Mouse (Mus musculus) heart, postnatal 0 days (tissue): Measurements from ENCODE around the gene Tecpr2. TPM values are rescaled to one million over a fixed set of nuclear protein-coding genes. Genes with fewer than 3 reads are reported as not detected.

Experiments used
- ATAC-seq: fragments of 200-750 bp; cut with Nextera tagmentation; 2 replicates; pipeline ENCODE4 v1.8.0; 2017; ENCODE audit warnings: low read depth, moderate number of reproducible peaks, moderate library complexity; ENCODE audit not compliant: insufficient read depth
- DNase-seq: peaks from one replicate; pipeline ENCODE4 v3.0.0-alpha.2; 2016; ENCODE audit warnings: low spot score
- H3K27ac ChIP-seq: fragments of 300-500 bp; sonication (generic); 2 replicates; pipeline ENCODE4 v1.5.1; 2014; ENCODE audit warnings: low read depth, mild to moderate bottlenecking
- H3K27me3 ChIP-seq: fragments of 300-500 bp; sonication (generic); 2 replicates; pipeline ENCODE4 v1.6.1; 2014; ENCODE audit warnings: low read length, mixed read lengths; ENCODE audit not compliant: control insufficient read depth, insufficient read depth
- H3K36me3 ChIP-seq: fragments of 300-500 bp; sonication (generic); replicated peaks from 2 replicates; pipeline ENCODE4 v1.6.1; 2014; ENCODE audit warnings: low read length, mixed read lengths; ENCODE audit not compliant: control insufficient read depth, insufficient read depth
- H3K4me1 ChIP-seq: fragments of 300-500 bp; sonication (generic); 2 replicates; pipeline ENCODE4 v1.6.1; 2014; ENCODE audit warnings: antibody characterized with exemption; ENCODE audit not compliant: control insufficient read depth, insufficient read depth
- H3K4me2 ChIP-seq: fragments of 300-500 bp; sonication (generic); 2 replicates; pipeline ENCODE4 v1.6.1; 2014; ENCODE audit warnings: low read depth, mild to moderate bottlenecking, low read length, moderate library complexity
- H3K4me3 ChIP-seq: fragments of 300-500 bp; sonication (generic); 2 replicates; pipeline ENCODE4 v1.5.1; 2014; ENCODE audit warnings: low read depth, low read length
- H3K9ac ChIP-seq: fragments of 300-500 bp; sonication (generic); replicated peaks from 2 replicates; pipeline ENCODE4 v1.6.1; 2014; ENCODE audit warnings: low read depth, low read length, mixed read lengths
- H3K9me3 ChIP-seq: fragments of 300-500 bp; sonication (generic); replicated peaks from 2 replicates; pipeline ENCODE4 v1.6.1; 2016; ENCODE audit warnings: low read length; ENCODE audit not compliant: control insufficient read depth
- CTCF ChIP-seq: IDR thresholded peaks from 2 replicates; pipeline ENCODE4 v1.5.1; 2016; ENCODE audit warnings: antibody characterized with exemption, control low read depth, low read depth
- EP300 ChIP-seq: IDR thresholded peaks from 2 replicates; pipeline ENCODE4 v1.6.1; 2016; ENCODE audit warnings: antibody characterized with exemption, low read depth
- WGBS: fragments of 180-500 bp; shearing (Covaris S2); extraction: QIAGEN DNeasy Blood & Tissue Kit; methylation state at CpG from one replicate; pipeline ENCODE4 v1.1.7; 2014; 5-methylcytosine and 5-hydroxymethylcytosine counted together
- polyA plus RNA-seq: library from polyadenylated mRNA; unstranded; fragments of >200 nt; fragmentation: Nextera tagmentation; extraction: Ambion mirVana; gene quantifications from 2 replicates; pipeline ENCODE4 v1.2.1, GENCODE M21; 2015
- total RNA-seq: library from RNA; depleted of rRNA; stranded (reverse); fragments of >200 nt; gene quantifications from 2 replicates; pipeline ENCODE4 v1.2.3, GENCODE M21; 2014; ENCODE audit warnings: low replicate concordance

The Tecpr2 gene
- total and polyA plus RNA-seq, 2 experiments from 2014 or later, result 1.4 to 4.7 TPM

- under 1% methylated on average over 42 of the region's 42 CpGs for WGBS
- Histone ChIP-seq H3K4me1 (peaks cover 5% of the 10 kb centered on the region; the same call in 1 of the 2 replicates), H3K9me3 (no peaks in the 10 kb centered on the region), H3K4me2 (peak overlapping the region; percentile 71), H3K36me3 (no peaks in the 10 kb centered on the region), H3K27ac (peak overlapping the region; percentile 84), H3K9ac (peak overlapping the region; percentile 59), H3K27me3 (no peaks in the 10 kb centered on the region), H3K4me3 (peak overlapping the region; percentile 70)
- TF ChIP-seq EP300 (no peak), CTCF (no peak)
- ATAC-seq (peak; percentile 10; the same call in 1 of the 2 replicates), DNase-seq (peak; percentile 44)
These were observed 44.6 kb upstream of the Tecpr2 start for GRCm38 (mm10) chr12:110844227-110845130.

GRCm38 (mm10) chr12:110845131-110845880 lies 43.8 kb upstream of the Tecpr2 start:
- peak overlapping the region; percentile 59 for H3K9ac ChIP-seq
- no peaks in the 10 kb centered on the region for H3K9me3 ChIP-seq
- H3K27ac ChIP-seq, result peak overlapping the region; percentile 84
- DNase-seq (peak; percentile 94), ATAC-seq (peak; percentile 87)
- no peak for TF ChIP-seq CTCF
- 0 out of 2 replicates have a peak, but pooled peaks have one; percentile 64 for TF ChIP-seq EP300
- H3K4me1 ChIP-seq, result peaks cover 5% of the 10 kb centered on the region; the same call in 1 of the 2 replicates
- H3K36me3 ChIP-seq, result no peaks in the 10 kb centered on the region
- H3K27me3 ChIP-seq, result no peaks in the 10 kb centered on the region
- H3K4me2 ChIP-seq, result peak overlapping the region; percentile 71
- under 1% methylated on average over 36 of the region's 36 CpGs for WGBS
- H3K4me3 ChIP-seq, result peak overlapping the region; percentile 70

- H3K36me3 ChIP-seq, result no peaks in the 10 kb centered on the region
- peak overlapping the region; percentile 70 for H3K4me3 ChIP-seq
- ATAC-seq, result no peak
- H3K4me2 ChIP-seq, result peak overlapping the region; percentile 71
- H3K9ac ChIP-seq, result peak overlapping the region; percentile 59; the same call in 1 of the 2 replicates
- peak overlapping the region; percentile 84; the same call in 1 of the 2 replicates for H3K27ac ChIP-seq
- WGBS, result 70% methylated on average over 6 of the region's 6 CpGs
- no peak for TF ChIP-seq CTCF
- TF ChIP-seq EP300, result no peak
- DNase-seq, result no peak
- H3K4me1 ChIP-seq, result peaks cover 11% of the 10 kb centered on the region
- H3K9me3 ChIP-seq, result no peaks in the 10 kb centered on the region
- no peaks in the 10 kb centered on the region for H3K27me3 ChIP-seq
These were observed 42.8 kb upstream of the Tecpr2 start for GRCm38 (mm10) chr12:110846191-110846765.

- Histone ChIP-seq H3K4me1 (peaks cover 14% of the 10 kb centered on the region), H3K9ac (peak within 1 kb of the TSS; percentile 93), H3K36me3 (no peaks in the 10 kb centered on the region), H3K9me3 (no peaks in the 10 kb centered on the region), H3K4me2 (peak within 1 kb of the TSS; percentile 80), H3K27me3 (no peaks in the 10 kb centered on the region), H3K27ac (peak within 1 kb of the TSS; percentile 82), H3K4me3 (peak within 1 kb of the TSS; percentile 84)
- no peak; the same call in 1 of the 2 replicates for TF ChIP-seq EP300
- TF ChIP-seq CTCF, result no peak
- ATAC-seq (peak; percentile 78), DNase-seq (peak; percentile 67)
- under 1% methylated on average over 75 of the region's 89 CpGs for WGBS
These were observed 38.8 kb upstream of the Tecpr2 start, which contains the start of gene Zfp839 for GRCm38 (mm10) chr12:110850010-110850928. TSS of gene Zfp839 (plus strand) at chr12:110850253.
